Mouse (Mus musculus): Measurements from ENCODE around the gene Supt6. TPM values are rescaled to one million over a fixed set of nuclear protein-coding genes. Genes with fewer than 3 reads are reported as not detected.

Gene Supt6
- polyA plus RNA-seq, 1 experiment from 2014 or later: 34.0 TPM

- Histone ChIP-seq H3K4me2 (ENCODE audit: low read depth, low read length, severe bottlenecking) (peak overlapping the region; percentile 93), H3K4me1 (replicated peaks; ENCODE audit: control insufficient read depth, insufficient read depth, low read length) (peaks cover 24% of the 10 kb centered on the region), H3K27ac (ENCODE audit: low read depth, low read length) (peak overlapping the region; percentile 14; the same call in 1 of the 2 replicates), H3K36me3 (ENCODE audit: control insufficient read depth, insufficient read depth, low read length) (peaks cover 4% of the 10 kb centered on the region), H3K27me3 (ENCODE audit: control insufficient read depth, insufficient read depth, low read length) (no peaks in the 10 kb centered on the region), H3K9me3 (ENCODE audit: control insufficient read depth, low read length) (no peaks in the 10 kb centered on the region), H3K4me3 (ENCODE audit: low read depth, low read length) (peak overlapping the region; percentile 54), H3K9ac (ENCODE audit: low read length) (peak overlapping the region; percentile 50)
- DNase-seq (ENCODE audit: low spot score): no peak
- under 1% methylated on average over 23 of the region's 23 CpGs for WGBS
- ATAC-seq (replicated peaks; ENCODE audit: low FRiP score): no peak
Observed at GRCm38 (mm10) chr11:78176905-78177331, 68.9 kb downstream of the Supt6 start.

DNA sequence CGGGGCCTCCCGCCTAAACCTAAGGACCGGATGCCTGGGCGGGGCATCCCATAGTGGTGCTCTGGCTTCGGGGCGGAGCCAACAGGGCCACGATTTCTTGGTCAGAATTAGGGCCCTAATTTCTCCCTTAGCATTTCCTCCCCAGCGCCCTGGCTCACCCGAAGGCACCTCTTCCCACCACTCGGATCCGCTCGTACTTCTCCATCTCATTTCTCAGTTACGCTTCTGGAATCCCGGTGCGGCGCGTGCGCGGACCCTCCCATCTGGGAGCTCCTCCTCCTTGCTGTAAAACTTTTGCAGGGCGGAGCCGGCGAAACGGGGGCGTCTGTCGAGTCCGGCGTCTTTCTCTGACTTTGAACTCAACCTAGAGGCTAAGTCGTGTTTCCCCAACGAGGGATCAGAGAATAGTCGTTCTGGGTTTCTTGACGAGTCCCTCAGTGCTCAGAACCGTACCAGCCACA lies 69.4 kb downstream of the Supt6 start, which contains the start of the genes Nek8 and Tlcd1:
Nek8 (minus strand) TSS at position 274 of the 461 bp plus-strand sequence.
Tlcd1 (plus strand) TSS at position 310 of the 461 bp plus-strand sequence.
- Histone ChIP-seq H3K4me1 (replicated peaks; ENCODE audit: control insufficient read depth, insufficient read depth, low read length) (peaks cover 22% of the 10 kb centered on the region), H3K9me3 (ENCODE audit: control insufficient read depth, low read length) (no peaks in the 10 kb centered on the region), H3K9ac (ENCODE audit: low read length) (peak within 1 kb of the TSS; percentile 50), H3K4me3 (ENCODE audit: low read depth, low read length) (peak within 1 kb of the TSS; percentile 54), H3K27me3 (ENCODE audit: control insufficient read depth, insufficient read depth, low read length) (no peaks in the 10 kb centered on the region), H3K27ac (ENCODE audit: low read depth, low read length) (peak within 1 kb of the TSS; percentile 26; the same call in 1 of the 2 replicates), H3K36me3 (ENCODE audit: control insufficient read depth, insufficient read depth, low read length) (peaks cover 4% of the 10 kb centered on the region; the same call in 1 of the 2 replicates), H3K4me2 (ENCODE audit: low read depth, low read length, severe bottlenecking) (peak within 1 kb of the TSS; percentile 93)
- peak; percentile 68; the same call in 1 of the 2 replicates for ATAC-seq (replicated peaks; ENCODE audit: low FRiP score)
- DNase-seq (ENCODE audit: low spot score): peak; percentile 93
- WGBS: under 1% methylated on average over 32 of the region's 32 CpGs

- peaks cover 22% of the 10 kb centered on the region for H3K4me1 ChIP-seq (replicated peaks; ENCODE audit: control insufficient read depth, insufficient read depth, low read length)
Observed at GRCm38 (mm10) chr11:78175771-78176401, 69.9 kb downstream of the Supt6 start.

DNA sequence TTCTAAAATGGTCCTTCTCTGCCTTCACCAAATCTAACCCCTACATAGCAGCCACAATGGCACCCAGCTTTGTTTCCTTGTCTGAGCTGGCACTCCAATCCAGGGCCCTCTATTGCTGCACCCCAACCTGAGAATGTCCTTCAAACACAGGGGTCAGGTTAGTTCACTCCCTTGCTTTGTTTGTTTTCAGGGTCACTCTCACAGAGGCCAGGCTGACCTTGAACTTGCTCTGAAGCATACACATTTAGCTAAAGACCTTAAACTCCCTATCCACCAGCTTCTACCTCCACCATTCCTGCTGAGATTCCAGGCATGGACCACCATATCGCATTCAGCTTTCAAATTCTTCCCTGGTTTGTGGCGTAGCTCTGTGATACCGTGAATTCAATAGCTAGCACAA lies 71.3 kb downstream of the Supt6 start:
- no peak overlapping the region for H3K27ac ChIP-seq (ENCODE audit: low read depth, low read length)
- H3K4me1 ChIP-seq (replicated peaks; ENCODE audit: control insufficient read depth, insufficient read depth, low read length): peaks cover 17% of the 10 kb centered on the region
- 90% methylated on average over 3 of the region's 3 CpGs for WGBS
- H3K36me3 ChIP-seq (ENCODE audit: control insufficient read depth, insufficient read depth, low read length): no peaks in the 10 kb centered on the region
- no peaks in the 10 kb centered on the region for H3K9me3 ChIP-seq (ENCODE audit: control insufficient read depth, low read length)
- no peak for ATAC-seq (replicated peaks; ENCODE audit: low FRiP score)
- DNase-seq (ENCODE audit: low spot score): no peak
- H3K27me3 ChIP-seq (ENCODE audit: control insufficient read depth, insufficient read depth, low read length): no peaks in the 10 kb centered on the region
- H3K4me3 ChIP-seq (ENCODE audit: low read depth, low read length): no peak overlapping the region
- H3K4me2 ChIP-seq (ENCODE audit: low read depth, low read length, severe bottlenecking): no peak overlapping the region
- H3K9ac ChIP-seq (ENCODE audit: low read length): peak overlapping the region; percentile 3; the same call in 1 of the 2 replicates

More at GRCm38 (mm10) chr11:78175771-78176401, 69.9 kb downstream of the Supt6 start:
- H3K9ac ChIP-seq (ENCODE audit: low read length): peak overlapping the region; percentile 50; the same call in 1 of the 2 replicates
- H3K9me3 ChIP-seq (ENCODE audit: control insufficient read depth, low read length): no peaks in the 10 kb centered on the region
- DNase-seq (ENCODE audit: low spot score) (no peak), ATAC-seq (replicated peaks; ENCODE audit: low FRiP score) (no peak; the same call in 1 of the 2 replicates)
- no peaks in the 10 kb centered on the region for H3K27me3 ChIP-seq (ENCODE audit: control insufficient read depth, insufficient read depth, low read length)
- H3K4me3 ChIP-seq (ENCODE audit: low read depth, low read length): peak overlapping the region; percentile 54
- WGBS: 7% methylated on average over 9 of the region's 10 CpGs
- H3K4me2 ChIP-seq (ENCODE audit: low read depth, low read length, severe bottlenecking): peak overlapping the region; percentile 93; the same call in 1 of the 2 replicates
- peak overlapping the region; percentile 26; the same call in 1 of the 2 replicates for H3K27ac ChIP-seq (ENCODE audit: low read depth, low read length)
- peaks cover 4% of the 10 kb centered on the region; the same call in 1 of the 2 replicates for H3K36me3 ChIP-seq (ENCODE audit: control insufficient read depth, insufficient read depth, low read length)

GRCm38 (mm10) chr11:78172748-78173383 lies 72.9 kb downstream of the Supt6 start:
- peaks cover 9% of the 10 kb centered on the region; the same call in 1 of the 2 replicates for H3K4me1 ChIP-seq (replicated peaks; ENCODE audit: control insufficient read depth, insufficient read depth, low read length)
- ATAC-seq (replicated peaks; ENCODE audit: low FRiP score) (no peak), DNase-seq (ENCODE audit: low spot score) (no peak)
- no peaks in the 10 kb centered on the region for H3K27me3 ChIP-seq (ENCODE audit: control insufficient read depth, insufficient read depth, low read length)
- H3K36me3 ChIP-seq (ENCODE audit: control insufficient read depth, insufficient read depth, low read length): no peaks in the 10 kb centered on the region
- no peak overlapping the region for H3K27ac ChIP-seq (ENCODE audit: low read depth, low read length)
- H3K9me3 ChIP-seq (ENCODE audit: control insufficient read depth, low read length): no peaks in the 10 kb centered on the region
- H3K9ac ChIP-seq (ENCODE audit: low read length): no peak overlapping the region
- 86% methylated on average over 19 of the region's 19 CpGs for WGBS
- no peak overlapping the region for H3K4me3 ChIP-seq (ENCODE audit: low read depth, low read length)
- no peak overlapping the region for H3K4me2 ChIP-seq (ENCODE audit: low read depth, low read length, severe bottlenecking)

DNA sequence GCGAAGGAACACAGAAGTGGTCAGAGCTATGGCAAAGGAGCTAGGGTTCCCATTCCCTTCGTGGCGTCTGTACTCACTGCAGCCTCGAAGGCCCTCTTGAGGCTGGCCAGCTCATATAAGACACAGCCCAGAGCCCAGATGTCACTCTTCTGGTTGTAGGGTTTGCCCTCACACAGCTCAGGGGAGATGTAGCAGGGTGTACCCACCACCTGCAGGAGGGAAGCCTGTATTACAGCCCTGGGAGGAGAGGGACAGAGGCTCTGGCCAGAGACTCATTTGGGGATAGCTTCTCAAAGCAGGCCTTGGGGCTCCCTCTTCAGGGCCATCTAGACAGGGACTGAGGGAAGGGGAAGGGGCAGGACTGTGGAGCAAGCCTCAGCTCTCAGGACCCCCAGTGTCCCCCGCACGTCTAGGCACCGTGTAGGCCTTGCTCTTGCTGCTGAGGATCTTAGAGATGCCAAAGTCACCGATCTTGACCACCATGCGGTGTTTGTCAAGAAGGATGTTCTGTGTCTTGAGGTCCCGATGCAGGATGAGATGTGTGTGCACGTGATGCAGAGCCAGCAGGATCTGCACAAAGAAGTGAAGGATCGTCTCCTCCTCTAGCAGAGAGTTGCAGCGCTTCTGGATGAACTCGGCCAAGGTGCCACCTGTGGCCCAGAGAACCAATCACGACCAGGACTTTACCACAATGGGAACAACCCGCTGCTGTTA lies 73.6 kb downstream of the Supt6 start:
- ATAC-seq (replicated peaks; ENCODE audit: low FRiP score) (no peak), DNase-seq (ENCODE audit: low spot score) (no peak)
- Histone ChIP-seq H3K4me2 (ENCODE audit: low read depth, low read length, severe bottlenecking) (no peak overlapping the region), H3K9ac (ENCODE audit: low read length) (no peak overlapping the region), H3K36me3 (ENCODE audit: control insufficient read depth, insufficient read depth, low read length) (no peaks in the 10 kb centered on the region), H3K9me3 (ENCODE audit: control insufficient read depth, low read length) (no peaks in the 10 kb centered on the region), H3K27me3 (ENCODE audit: control insufficient read depth, insufficient read depth, low read length) (no peaks in the 10 kb centered on the region), H3K27ac (ENCODE audit: low read depth, low read length) (no peak overlapping the region), H3K4me3 (ENCODE audit: low read depth, low read length) (no peak overlapping the region), H3K4me1 (replicated peaks; ENCODE audit: control insufficient read depth, insufficient read depth, low read length) (peaks cover 4% of the 10 kb centered on the region; the same call in 1 of the 2 replicates)
- WGBS: 82% methylated on average over 16 of the region's 16 CpGs

DNA sequence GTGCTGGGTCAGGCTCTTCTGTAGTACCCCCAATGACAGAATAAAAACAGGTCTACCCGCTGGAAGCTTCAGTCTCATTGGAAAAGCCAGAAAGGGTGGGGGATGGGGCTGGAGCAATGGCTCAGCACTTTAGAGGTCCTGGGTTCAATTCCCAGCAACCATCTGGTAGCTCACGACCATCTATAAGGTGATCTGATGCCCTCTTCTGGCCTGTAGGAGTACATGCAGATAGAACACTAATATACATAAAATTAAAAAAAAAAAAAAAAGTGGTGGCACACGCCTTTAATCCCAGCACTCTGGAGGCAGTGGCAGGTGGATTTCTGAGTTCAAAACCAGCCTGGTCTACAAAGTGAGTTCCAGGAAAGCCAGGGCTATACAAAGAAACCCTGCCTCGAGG lies 74.5 kb downstream of the Supt6 start:
- H3K9me3 ChIP-seq (ENCODE audit: control insufficient read depth, low read length): no peaks in the 10 kb centered on the region
- WGBS: 75% methylated on average over 4 of the region's 4 CpGs
- DNase-seq (ENCODE audit: low spot score): no peak
- H3K27me3 ChIP-seq (ENCODE audit: control insufficient read depth, insufficient read depth, low read length): no peaks in the 10 kb centered on the region
- no peak overlapping the region for H3K4me3 ChIP-seq (ENCODE audit: low read depth, low read length)
- no peak overlapping the region for H3K9ac ChIP-seq (ENCODE audit: low read length)
- H3K4me1 ChIP-seq (replicated peaks; ENCODE audit: control insufficient read depth, insufficient read depth, low read length): no peaks in the 10 kb centered on the region
- H3K36me3 ChIP-seq (ENCODE audit: control insufficient read depth, insufficient read depth, low read length): no peaks in the 10 kb centered on the region
- no peak for ATAC-seq (replicated peaks; ENCODE audit: low FRiP score)
- no peak overlapping the region for H3K4me2 ChIP-seq (ENCODE audit: low read depth, low read length, severe bottlenecking)
- no peak overlapping the region for H3K27ac ChIP-seq (ENCODE audit: low read depth, low read length)

DNA sequence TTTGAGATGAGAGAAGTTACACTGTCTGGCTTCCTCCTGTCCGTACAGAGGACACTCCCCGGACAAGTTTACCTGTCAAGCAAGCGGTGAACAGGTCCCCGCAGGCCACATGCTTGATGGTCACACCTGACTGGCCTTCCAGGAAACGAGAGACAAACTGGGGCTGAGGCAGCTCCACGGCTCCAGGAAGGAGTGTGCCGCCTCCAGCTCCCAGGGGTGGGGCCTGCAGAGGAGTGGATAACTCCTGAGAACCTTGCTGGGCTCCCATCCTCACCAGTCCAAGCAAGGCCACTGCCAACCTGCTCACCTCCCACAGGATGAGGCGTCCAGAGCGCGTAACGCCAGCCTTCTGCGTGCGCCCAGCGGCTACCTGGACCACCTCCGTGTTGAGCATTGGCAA lies 75.5 kb downstream of the Supt6 start:
- H3K4me3 ChIP-seq (ENCODE audit: low read depth, low read length): no peak overlapping the region
- H3K9ac ChIP-seq (ENCODE audit: low read length): no peak overlapping the region
- no peaks in the 10 kb centered on the region for H3K36me3 ChIP-seq (ENCODE audit: control insufficient read depth, insufficient read depth, low read length)
- DNase-seq (ENCODE audit: low spot score) (no peak), ATAC-seq (replicated peaks; ENCODE audit: low FRiP score) (no peak)
- WGBS: 95% methylated on average over 15 of the region's 15 CpGs
- peaks cover 8% of the 10 kb centered on the region for H3K4me1 ChIP-seq (replicated peaks; ENCODE audit: control insufficient read depth, insufficient read depth, low read length)
- H3K4me2 ChIP-seq (ENCODE audit: low read depth, low read length, severe bottlenecking): no peak overlapping the region
- H3K27ac ChIP-seq (ENCODE audit: low read depth, low read length): no peak overlapping the region
- no peaks in the 10 kb centered on the region for H3K9me3 ChIP-seq (ENCODE audit: control insufficient read depth, low read length)
- 0 out of 2 replicates have a peak, but pooled peaks cover 2% of the 10 kb centered on the region for H3K27me3 ChIP-seq (ENCODE audit: control insufficient read depth, insufficient read depth, low read length)

All from forebrain, embryonic 11.5 days (tissue).